Mouse (Mus musculus) mouse trophoblast stem cell (cell line): ENCODE data around the gene Pih1d1.

Experiments used
- in situ Hi-C, 2 experiments: fragments of 300-500 bp; cut with MseI, MboI; formaldehyde crosslinking; loops; 2 replicates in 1 of 2; 3 replicates in 1 of 2; pipeline ENCODE4 v1.15.1; 2025

Gene Pih1d1

DNA sequence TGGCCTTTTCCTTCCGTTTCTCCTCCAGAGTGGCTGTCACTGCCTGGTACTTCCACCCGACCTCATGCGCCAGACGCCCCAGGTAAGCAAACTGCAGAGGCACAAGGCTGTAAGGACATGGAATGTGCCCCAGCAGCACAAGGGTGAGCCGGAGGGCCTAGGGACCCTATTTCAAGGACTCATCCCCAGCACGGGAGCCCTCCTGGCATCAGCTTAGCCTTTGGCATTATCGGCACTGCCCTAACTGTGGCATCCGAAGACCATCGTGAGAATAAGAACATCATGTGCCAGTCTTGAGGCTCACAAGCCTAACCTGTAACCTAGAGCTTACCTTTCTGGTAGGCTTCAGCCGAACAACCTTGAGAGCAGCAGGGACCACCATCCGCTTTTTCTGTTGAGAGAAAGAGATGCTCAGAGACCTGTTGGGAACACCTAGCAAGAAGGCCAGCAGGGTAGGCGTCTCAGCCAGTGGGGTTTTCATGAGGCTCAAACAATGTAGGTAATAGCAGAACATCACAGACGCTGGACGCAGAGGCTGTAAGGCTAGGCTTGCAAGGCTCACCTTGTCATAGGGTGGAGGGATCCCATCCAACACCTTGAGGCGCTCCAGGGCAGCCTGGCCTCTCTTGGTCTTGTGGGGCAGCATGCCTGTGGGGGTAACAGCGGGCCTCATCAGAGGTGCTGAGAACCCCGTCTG lies 27.8 kb upstream of the Pih1d1 start:
- in situ Hi-C loops, result no loop called here

DNA sequence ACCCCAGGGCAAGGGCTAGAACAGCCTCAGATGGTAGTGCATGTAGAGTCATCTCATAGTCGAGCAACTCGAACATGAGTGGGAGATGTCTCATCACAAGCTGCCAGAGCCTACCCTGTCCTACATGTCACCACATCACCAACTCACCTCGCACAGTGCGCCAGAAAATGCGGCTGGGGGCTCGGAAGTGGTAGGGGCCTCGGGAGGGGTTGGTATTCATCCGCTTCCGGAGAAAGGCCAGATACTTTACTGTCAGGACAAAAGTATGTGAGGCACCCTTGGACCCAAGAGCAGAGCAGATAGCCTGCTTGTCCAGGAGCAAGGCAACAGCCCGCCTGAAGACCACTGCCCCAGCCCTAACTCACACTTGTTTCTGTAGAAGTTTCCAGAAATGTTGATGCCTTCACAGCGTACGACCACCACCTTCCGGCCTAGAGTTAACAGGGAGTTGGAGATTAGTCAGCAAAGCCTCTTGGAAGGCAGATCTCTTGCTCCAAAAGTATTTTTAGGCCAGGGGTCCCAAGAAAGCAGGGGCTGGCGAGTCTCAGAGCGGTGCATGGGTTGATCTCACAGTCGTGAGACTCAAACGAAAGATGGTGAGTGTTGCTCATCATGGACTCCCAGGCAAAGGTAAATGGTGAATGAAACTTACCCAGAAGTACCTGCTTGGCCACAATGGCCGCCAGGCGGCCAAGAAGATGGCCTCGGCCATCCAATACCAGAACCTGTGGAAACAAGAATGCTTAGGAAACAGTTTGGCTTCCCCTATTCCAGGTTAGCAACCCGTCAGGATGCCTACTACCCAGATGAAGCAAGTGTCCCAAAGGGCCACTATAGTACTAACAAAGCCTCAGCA lies 27.0 kb upstream of the Pih1d1 start:
- in situ Hi-C loops, result no loop called here

DNA sequence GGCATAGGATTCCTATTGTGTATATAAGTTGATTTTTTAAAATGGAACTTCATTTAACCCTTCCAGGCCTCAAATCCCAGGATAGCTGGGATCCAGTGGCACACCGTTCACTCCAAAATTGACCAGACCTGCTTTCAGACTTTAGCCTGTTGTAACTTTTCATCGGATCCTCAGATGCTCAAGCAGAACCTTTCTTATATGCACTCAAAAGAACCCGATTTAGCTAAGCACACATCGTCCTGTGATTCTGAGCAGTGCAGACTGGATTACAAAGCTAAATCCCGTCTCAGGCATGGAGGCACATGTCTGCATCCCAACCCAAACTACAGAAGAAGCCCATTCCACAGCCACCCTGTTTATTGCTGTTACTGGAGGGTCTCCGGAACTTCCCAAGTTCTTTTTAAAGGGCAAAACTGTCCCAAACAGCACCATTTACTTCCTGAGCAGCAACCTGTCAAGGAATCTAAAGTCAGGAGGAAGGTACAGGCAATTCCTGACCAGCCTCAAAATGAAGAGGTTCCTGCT lies 26.3 kb upstream of the Pih1d1 start:
- in situ Hi-C loops, result no loop called here

DNA sequence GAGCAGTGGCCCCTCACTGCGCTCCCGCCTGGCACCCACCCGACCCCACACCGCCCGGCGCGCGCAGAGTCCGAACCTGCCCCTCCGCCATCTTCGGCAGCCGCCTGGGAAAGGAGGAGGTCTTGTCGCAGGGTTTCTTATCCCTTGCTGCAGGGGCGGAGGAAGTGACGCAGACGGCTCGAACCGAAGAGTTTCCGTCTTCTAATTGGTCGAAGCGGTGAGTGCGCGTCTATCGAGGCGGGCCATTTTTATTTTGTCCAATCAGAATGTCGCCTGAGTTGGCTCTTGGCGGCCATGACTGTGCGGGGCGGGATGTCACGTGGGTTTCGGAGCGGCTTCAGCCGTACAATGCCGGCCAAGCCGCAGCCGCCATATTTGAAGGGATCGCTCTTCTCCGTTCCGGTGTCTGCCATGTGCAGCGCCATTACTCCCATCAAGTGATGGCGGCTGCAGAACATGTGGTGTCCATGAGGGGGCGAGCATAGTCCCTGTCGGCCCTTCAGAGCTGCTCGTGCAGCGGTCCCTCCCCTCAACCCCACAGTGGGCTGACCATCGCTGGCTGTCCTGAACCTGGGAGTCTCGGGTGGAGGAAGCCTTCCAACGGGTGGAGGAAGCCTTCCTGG lies 25.4 kb upstream of the Pih1d1 start, which contains the start of gene Rpl13a:
TSS of gene Rpl13a (minus strand) at position 138 of the 623 bp plus-strand sequence.
- in situ Hi-C loops, result no loop called here

DNA sequence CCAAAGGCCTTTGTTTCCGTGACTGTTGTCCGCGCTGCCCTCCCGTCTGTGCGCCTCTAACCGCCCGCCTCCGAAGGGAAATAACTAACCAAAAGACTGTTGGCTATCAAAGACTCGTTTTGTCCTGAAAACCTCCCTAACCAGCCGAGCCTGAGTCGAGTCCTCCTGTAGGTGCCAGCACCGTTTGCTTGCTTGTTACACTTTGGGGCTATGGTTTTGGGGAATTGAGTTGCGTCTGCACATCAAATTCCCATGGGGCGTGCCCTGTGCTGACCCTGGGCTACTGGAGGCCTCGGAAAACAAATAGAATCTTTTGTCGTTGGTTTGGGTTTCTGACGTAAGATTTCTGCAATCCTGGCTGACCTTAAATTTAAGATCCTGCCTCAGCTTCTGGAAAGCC lies 24.8 kb upstream of the Pih1d1 start:
- in situ Hi-C loops, result no loop called here

DNA sequence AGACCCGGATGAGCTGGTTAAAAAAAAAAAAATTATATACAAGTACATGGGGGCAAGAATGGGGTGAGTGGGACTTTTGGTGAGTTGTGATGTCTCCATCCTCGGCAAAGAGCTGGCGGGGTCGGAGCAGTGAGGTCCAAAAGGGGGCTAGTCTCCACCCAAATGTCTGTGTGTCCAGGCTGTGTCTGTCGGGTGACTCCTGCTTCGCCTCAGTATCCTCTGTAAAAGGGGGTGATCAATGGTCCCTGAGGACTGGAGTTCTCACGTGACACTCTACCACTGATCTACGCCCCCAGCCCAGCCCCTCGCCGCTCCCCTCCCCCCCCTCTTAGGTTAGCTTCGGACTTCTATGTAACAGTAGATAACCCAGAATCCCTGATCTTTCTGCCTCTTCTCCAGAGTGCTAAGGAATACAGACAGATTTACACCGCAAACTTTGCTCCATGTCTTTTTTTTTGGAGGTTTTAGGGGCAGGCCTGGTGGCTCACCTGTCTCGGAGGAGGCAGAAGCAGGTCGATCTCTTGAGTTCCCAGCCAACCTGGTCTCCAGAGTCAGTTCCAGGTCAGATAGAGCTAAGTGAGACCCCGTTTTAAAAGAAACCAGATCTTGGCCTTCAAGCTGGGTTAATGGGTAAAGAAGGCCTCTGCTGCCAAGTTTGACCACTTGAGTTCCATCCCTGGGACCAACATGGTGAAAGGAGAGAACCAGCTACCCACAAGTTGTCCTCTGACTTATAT lies 24.2 kb upstream of the Pih1d1 start:
- in situ Hi-C loops, result no loop called here

DNA sequence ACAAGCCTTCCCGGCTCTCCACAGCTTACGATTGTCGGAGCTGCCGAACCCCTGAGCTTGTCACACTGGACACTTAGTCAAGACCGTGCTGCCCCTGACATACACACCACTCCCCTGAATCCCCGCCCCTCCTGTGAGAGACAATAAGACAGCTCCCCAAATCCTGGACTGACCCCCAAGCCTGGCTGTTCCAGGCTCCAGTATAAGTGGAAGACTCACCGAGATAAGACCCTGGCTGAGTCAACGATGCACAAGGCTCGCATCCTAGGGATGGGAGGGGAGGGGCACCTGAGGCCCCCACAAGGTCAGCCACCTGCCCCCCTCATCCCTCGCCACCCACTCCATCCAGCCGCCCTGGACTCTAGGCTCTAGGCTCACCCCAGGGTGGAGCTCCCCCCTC lies 22.3 kb upstream of the Pih1d1 start:
- in situ Hi-C loops, result no loop called here

DNA sequence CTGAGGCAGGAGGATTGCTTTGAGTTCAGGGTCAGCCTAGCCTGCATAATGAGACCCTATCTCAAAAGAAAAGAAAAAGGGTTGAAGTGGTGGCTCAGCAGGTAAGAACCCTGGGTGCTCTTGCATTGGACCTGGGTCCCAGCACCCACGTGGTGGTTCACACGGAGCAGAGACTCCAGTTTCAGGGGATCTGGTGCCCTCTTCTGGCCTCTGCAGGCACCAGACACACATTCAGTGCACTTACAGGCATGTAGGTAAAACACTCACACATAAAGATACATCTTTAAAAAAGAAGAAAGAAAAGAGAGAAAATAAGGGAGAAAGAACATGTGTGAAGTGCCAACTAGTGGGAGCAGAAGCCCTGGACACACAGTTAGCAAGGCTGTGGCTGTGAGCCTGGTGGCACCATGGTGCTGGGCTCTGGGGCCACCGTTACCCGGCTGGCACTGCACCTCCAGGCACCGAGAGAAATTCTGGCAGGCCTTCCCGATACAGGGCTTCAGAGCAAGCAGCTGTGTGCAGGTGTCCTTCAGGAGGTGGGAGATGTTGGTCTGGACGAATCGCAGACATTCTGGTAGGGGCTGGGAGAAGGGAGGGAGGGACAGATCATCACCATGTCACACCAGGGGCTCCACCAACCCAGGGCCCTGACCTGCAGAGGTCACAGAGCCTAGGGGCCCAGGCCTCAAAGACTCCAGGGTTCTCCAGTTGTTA lies 20.5 kb upstream of the Pih1d1 start:
- in situ Hi-C loops, result no loop called here

DNA sequence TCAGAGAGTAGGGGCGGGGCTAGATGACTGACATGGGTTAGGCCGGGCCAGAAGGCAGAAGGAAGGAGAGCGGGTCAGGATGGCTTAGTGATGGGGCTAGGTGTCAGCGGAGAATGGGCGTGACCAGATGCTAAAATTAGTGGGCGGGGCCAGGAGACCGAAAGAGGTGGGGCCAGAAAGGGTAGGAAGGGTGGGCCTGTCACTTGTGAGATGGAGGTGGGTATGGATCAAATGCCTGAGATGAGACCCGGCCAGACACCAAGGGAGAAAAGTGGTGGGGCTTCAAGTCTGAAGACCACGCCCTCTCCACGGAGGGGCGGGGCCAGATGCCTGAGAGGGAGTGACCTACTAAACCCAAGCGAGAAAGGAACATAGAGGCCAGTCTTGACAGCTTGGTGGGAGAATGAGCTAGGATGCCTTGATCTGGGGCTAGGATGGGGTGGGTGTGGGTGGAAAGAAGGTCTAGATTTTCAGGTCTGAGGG lies 19.5 kb upstream of the Pih1d1 start:
- in situ Hi-C loops, result no loop called here

DNA sequence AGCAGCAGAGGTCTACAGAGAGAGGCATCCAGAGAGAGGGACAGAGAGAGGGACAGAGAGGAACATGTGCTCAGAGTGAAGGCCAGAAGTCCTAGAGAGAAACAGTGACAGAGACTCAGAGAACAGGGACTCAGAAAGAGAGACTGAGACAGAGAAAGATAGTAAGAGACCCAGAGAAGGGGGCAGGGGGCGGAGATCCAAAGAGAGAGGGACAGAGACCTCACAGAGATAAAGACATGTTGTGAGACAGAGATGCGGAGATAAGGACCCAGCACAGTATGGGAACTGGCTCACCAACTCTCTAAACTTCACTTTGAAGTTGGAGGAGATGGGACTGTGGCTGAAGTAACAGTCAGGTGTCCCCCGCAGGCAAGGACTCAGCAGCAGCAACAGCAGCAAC lies 18.7 kb upstream of the Pih1d1 start:
- in situ Hi-C loops, result no loop called here

DNA sequence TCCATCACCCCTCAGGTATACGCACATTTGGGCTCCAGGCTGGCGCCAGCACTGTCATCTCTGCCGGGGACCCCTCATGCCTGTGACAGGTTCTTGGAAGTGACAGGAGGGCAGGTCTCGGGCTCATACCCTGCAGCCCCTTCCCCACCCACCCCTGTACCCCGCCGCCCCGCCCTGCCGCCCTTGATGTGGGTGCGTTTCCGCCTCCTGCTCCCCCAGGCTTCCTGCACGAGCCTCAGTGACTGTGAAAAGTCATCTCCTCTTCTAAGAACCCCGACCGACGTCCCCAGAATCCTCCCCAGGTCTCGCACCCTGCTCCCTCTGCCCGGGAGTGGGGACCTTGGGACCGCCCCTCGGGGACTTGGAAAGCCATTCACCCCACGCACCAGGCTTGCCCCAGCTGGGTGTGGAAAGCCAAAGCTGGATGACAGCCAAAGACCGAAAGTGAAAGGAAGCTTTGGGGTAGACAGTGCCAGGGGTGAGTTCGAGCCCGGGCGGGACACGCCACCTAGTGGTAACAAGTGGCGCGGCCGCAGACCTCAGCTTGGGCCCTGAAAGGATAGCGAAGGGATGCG lies 18.0 kb upstream of the Pih1d1 start, which contains the start of the genes Gm45713 and Flt3l:
TSS of gene Gm45713 (minus strand) at position 239 of the 575 bp plus-strand sequence.
TSS of gene Flt3l (minus strand) at position 440 of the 575 bp plus-strand sequence.
- in situ Hi-C loops, result no loop called here

DNA sequence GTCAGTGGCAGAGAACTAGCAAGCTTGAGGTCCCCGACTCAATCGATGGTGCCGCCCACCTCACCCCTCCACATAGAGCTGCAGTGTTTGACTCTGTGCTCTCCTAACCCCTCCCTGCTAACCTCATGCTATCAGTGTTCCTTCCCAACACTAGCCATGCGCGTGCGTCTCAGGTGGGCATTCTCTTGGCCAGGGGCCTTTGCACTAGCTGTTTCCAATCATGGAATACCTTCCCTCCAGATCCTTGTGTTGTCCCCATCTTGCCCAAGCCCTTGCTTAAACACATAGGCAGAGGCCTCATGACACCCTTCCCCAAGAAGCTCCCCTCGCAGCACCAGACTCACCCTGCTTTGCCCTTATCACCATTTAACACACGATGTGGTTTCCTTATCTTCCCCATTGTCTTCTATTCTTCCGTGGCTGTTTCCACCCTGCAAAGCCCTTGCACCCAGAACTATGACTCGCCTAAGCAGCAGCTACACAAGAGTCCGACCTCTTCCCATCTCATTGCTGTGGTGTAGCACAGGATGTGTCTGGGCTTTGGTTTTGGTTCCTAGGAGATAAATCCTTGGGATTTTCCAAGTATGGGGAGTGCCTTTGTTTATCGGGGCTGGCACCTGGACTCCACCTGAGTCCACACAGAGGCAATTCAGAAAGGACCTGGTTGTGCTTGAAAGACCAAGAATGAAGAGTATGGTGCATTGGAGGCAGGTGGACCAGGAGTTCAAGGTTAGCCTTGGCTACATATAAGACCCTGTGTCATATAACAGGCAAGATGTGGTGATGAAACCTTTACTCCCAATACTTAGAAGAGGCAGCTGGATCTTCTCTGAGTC lies 16.7 kb upstream of the Pih1d1 start:
- in situ Hi-C loops, result no loop called here

DNA sequence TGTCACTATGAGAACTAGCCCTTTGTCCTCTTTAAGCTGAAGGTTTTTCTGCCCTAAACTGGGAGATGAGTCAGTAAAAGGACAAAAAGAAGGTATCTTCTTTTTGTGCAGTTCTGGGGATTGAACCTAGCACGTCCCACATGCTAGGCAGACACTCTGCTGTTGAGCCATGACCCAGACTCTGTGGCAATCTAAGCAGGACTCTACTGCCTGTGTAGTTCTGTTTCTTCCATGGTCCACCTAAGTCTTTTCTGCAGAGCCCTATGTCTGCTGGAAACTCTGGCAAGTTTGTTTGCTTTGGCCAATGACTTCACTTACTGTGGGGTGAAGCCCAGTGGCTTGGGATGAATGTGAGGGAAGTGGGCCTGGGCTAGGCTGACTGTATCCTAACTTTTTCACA lies 15.7 kb upstream of the Pih1d1 start:
- in situ Hi-C loops, result no loop called here

DNA sequence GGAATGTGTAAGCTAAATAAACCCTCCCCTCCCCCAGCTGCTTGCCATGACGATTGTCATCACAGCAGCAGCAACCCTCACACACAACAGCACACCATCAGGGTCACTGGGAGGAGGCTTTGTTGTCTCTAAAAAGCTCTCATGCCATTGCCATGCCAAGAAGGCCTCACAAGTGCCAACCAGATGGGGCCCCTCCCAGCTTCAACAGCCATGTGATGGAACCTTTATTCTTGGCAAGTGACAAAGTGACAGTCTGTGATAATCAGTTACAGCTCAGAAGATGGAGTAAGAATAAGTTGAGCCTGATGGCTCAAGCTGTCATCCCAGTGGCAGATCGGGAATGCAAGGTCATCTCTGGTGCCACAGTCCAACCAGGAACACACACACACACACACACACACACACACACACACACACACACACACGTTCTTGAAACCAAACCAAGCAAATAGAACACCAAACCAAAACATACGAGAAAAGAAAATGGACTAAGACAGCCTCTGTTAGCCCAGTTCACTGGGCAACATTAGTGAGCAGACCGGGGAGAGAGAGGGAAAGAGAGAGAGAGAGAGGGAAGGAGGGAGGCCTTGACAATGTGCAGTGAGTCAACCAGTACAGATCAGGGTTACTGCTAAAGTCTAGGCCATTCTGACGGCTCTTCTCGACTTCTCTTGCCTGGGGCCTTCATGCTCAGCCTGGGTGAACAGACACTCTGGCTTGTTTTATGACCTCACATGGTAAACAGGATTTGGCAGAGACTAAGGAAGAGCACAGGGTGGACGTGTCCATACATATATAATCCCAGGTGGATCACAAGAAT lies 14.0 kb upstream of the Pih1d1 start:
- in situ Hi-C loops, result no loop called here

DNA sequence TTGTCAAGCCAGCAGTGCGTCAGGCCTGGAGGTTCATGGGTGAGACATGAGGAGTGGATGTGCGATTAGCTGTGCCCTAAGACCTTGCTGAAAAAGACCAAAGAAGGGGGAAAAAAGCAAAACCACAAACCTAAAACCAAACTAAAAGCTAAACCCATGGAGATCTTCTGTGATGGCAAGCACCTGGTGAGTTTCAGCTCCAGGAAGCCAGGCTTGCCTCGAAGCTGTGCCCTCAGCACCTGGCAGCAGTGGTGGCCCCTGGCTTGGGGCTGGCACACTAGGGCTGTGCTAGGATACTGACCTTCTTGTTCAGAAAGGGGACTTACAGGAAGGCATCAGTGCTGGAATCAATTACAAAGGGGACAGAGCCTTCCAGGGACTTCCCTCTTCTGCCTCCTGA lies 12.8 kb upstream of the Pih1d1 start:
- in situ Hi-C loops, result no loop called here

DNA sequence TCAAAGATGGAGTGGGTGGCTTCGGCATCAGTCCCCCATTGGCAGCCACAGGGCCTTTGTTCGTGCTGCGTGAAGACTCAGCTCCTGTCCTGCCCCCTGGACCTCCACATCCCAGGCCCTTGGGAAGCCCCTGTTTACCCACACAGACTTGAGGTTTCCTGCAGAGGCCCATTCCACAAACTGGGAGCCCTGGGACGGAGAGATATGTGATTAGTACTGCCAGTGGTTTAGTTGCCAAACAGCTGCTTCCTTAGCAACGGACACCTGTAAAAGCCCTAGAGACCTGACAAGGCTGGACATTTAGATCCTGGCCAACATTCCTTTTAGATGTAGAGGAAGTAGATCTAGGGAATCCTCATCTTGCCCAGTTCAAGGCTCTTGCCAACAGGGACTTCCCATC lies 12.2 kb upstream of the Pih1d1 start:
- in situ Hi-C loops, result no loop called here

DNA sequence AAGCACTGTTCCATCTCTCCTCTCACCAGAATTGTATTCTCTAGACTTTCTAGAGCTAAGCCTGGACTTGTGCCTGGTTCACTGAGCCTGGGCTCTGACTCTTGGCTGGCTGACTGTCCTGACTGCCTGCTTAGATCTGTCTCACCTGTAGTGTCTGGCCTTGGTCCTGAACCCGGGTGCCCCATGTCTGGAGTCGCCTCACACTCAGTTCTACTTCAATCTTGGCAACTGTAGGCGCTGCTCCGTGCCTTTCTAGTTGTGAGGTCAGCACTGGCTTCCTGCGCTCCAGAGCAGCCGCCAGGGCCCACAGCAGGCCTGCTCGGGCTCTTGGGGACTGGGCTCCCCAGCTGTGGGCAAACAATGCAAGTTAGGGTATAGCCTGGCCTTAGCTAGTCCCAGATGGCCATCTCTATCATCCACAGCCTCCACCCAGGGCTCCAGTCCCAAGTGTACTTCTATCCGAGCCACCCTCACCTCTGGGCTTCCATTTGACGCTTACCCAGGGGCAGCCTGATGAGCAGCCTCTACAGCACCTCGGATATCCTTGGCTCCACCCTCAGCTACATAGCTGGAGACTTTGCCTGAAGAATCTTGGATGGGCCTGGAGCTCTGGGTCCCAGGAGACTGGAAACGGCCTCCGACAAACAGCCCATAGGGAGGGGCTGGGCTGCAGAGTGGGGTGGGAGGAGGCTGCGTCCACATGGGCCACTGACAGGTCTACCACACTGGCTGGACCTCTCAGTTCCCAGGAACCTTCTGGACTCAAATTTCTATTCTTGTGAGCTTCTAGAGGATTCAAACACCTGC lies 9.5 kb upstream of the Pih1d1 start:
- in situ Hi-C loops, result no loop called here

DNA sequence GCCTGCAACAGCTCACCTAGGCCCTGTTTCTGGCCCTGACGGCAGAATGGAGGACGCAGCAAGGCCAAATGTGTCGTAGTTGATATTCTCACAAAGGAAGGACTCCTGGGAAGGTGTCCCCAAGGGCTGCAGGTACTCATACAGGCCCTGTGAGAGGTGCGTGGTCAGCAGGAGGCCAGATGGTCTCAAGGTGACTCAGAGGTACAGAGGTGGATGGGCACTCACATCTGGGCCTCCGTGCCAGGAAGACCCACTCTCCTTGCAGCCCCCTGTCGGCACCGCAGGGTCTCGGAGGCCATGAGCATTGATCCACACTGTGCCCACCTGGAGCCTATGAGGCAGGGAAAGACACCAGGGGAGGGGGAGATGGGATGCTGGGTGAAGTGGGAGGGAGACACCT lies 8.6 kb upstream of the Pih1d1 start:
- in situ Hi-C loops, result no loop called here
